In the genomic region with DNA sequence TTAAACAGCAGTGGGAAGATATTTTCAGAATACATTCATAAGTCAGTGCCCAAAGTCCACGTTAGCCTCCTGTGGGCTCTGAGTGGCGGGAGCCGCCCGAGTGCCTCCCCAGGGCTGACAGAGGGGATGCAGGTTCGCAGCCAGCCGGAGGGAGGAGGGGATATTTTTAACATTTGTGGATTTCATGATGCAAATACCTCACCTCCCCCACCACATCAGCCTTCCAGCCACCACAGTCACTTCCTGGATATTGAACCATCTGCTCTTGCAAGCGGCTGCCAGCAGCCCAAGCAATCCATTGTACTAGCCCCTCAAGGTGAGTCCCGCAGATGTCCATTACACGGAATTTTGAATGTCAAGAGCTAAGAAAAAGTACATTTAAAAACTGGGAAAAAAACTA, we compare ENCODE assay signal across 20 mouse cellular contexts.
A peak's percentile ranks its signal among the peaks of the same experiment; 100 is the strongest.
DNase-seq lines count a peak whose midpoint lies in the region; ATAC-seq and TF ChIP-seq lines count a peak whose summit lies in the region.
"Had no signal": no experiment of that assay in that cellular context is flagged by ENCODE, and none has a peak within 500 bp of the region (broad histone marks: within the 10 kb centered on the region; RNA-seq: fewer than 3 reads in every experiment).

No protein-coding gene starts in this region.

- H3K4me2 ChIP-seq in CH12.LX (ENCODE audit: insufficient read depth, low read depth, poor library complexity, severe bottlenecking): no peak overlapping the region
- H3K4me2 ChIP-seq: embryonic facial prominence, embryonic 12.5 days; hindbrain, embryonic 14.5 days; limb, embryonic 15.5 days; neural tube, embryonic 15.5 days had no signal

- dilution Hi-C loops in CH12.LX (cut with MboI; ENCODE audit: extremely low pct_ligation_motif_present, extremely low pct_unique_long_range_greater_than_20kb, low sequenced_read_pairs): no loop called here

- in situ Hi-C loops in CH12.LX (cut with MboI; ENCODE audit: low pct_ligation_motif_present, low pct_unique_long_range_greater_than_20kb, low sequenced_read_pairs): no loop called here

- no peak for TF ChIP-seq POLR2A in CH12.LX (IDR thresholded peaks at IDR 0.05; ENCODE audit: low read depth, low read length)

- H3K9me3 ChIP-seq in CH12.LX (replicated peaks; ENCODE audit: low read length): peaks cover 3% of the 10 kb centered on the region
- H3K9me3 ChIP-seq: limb, embryonic 15.5 days; neural tube, embryonic 15.5 days had no signal

- ATAC-seq in inflammation-experienced regulatory T-cells, adult 6 months: peak; percentile 36
- ATAC-seq in megakaryocyte progenitor cell, adult 5-6 weeks (replicated peaks; ENCODE audit: poor library complexity): peak; percentile 23; the same call in 1 of the 2 replicates
- ATAC-seq: midbrain, embryonic 16.5 days; Patski had no signal

- no peak for TF ChIP-seq CTCF in CH12.LX (conservative IDR thresholded peaks at IDR 0.05 in 1 of 2, IDR thresholded peaks at IDR 0.05 in 1 of 2; ENCODE audit: low read depth in 2 of 2, low read length in 2 of 2)

- H3K4me3 ChIP-seq in CH12.LX (replicated peaks in 1 of 3; ENCODE audit: low read depth in 2 of 3, low read length in 2 of 3, poor library complexity in 1 of 3): no peak overlapping the region
- H3K4me3 ChIP-seq: embryonic facial prominence, embryonic 12.5 days; heart, adult 2 months; left cerebral cortex, adult 2 months; limb, embryonic 15.5 days; neural tube, embryonic 15.5 days had no signal

- H3K4me1 ChIP-seq in CH12.LX (ENCODE audit: control insufficient read depth in 1 of 2, insufficient read depth in 2 of 2): peaks cover 0 to 60% of the 10 kb centered on the region in 2 experiments; a peak in 2 of 4 replicates

- TF ChIP-seq EP300 in CH12.LX (IDR thresholded peaks at IDR 0.05; ENCODE audit: low read length): peak; percentile 19; the same call in 1 of the 2 replicates

- no peaks in the 10 kb centered on the region for H3K79me2 ChIP-seq in CH12.LX (replicated peaks; ENCODE audit: control insufficient read depth, extremely low read depth, insufficient read depth, poor library complexity, severe bottlenecking)

- no peak overlapping the region for H3K27ac ChIP-seq in CH12.LX (ENCODE audit: insufficient read depth, low read depth)
- H3K27ac ChIP-seq: embryonic facial prominence, embryonic 12.5 days; heart, adult 2 months; hindbrain, embryonic 14.5 days; left cerebral cortex, adult 2 months; limb, embryonic 15.5 days; neural tube, embryonic 15.5 days had no signal

- peak; percentile 10 to 20 for DNase-seq in cerebellum, postnatal 10 days
- DNase-seq in cerebellum, adult 11 months: no peak
- DNase-seq in CH12.LX (ENCODE audit: extremely low read depth): peak; percentile 56
- no peak for DNase-seq in kidney, postnatal 4 days
- DNase-seq in neural tube, embryonic 10.5 days (ENCODE audit: extremely low spot score, low spot score): no peak
- DNase-seq in cerebellum, adult 9-10 months: no peak
- DNase-seq: cerebellum, postnatal 25 days; heart, adult 2 months; heart, postnatal 10 days; kidney, adult 8-10 months; right cerebral cortex, adult 18-20 months had no signal

- H3K36me3 ChIP-seq in CH12.LX (replicated peaks in 1 of 2; ENCODE audit: control insufficient read depth in 1 of 2, insufficient read depth in 1 of 2, low read length in 1 of 2): no peaks in the 10 kb centered on the region
- H3K36me3 ChIP-seq: embryonic facial prominence, embryonic 12.5 days; limb, embryonic 15.5 days; neural tube, embryonic 15.5 days had no signal

- H3K27me3 ChIP-seq in CH12.LX (replicated peaks): no peaks in the 10 kb centered on the region
- H3K27me3 ChIP-seq: embryonic facial prominence, embryonic 12.5 days; limb, embryonic 15.5 days; neural tube, embryonic 15.5 days; Patski had no signal

- H3K9ac ChIP-seq in CH12.LX (ENCODE audit: insufficient read depth, low read depth): no peak overlapping the region
- H3K9ac ChIP-seq: embryonic facial prominence, embryonic 12.5 days; hindbrain, embryonic 14.5 days; limb, embryonic 15.5 days; neural tube, embryonic 15.5 days had no signal

- TF ChIP-seq RAD21 in CH12.LX (IDR thresholded peaks at IDR 0.05; ENCODE audit: low read depth, low read length): no peak

TF ChIP-seq in CH12.LX, 34 proteins besides CTCF, POLR2A, EP300 and RAD21:
- TF ChIP-seq ELF1 (IDR thresholded peaks at IDR 0.05; ENCODE audit: low read depth, low read length) (0 out of 2 replicates have a peak, but pooled peaks have one; percentile 15), RCOR1 (conservative IDR thresholded peaks at IDR 0.05; ENCODE audit: low read depth, low read length) (no peak)

Comparison
In these comparisons a context has a peak if more than half of its experiments do, and no peak if none do; other contexts are left out.
1. DNase-seq: peak in cerebellum, postnatal 10 days (2 of 2) and CH12.LX (single experiment); none in cerebellum, adult 11 months (single experiment), kidney, postnatal 4 days (0 of 2), neural tube, embryonic 10.5 days (single experiment) and cerebellum, adult 9-10 months (single experiment).